Mouse (Mus musculus) E14TG2a.4 (cell line): ENCODE results near the gene Lrrc74b.

ENCODE experiments used
- CTCF ChIP-seq: conservative IDR thresholded peaks from 2 replicates; pipeline ENCODE4 v1.5.1; 2014; ENCODE audit warnings: low read length
- NANOG ChIP-seq: IDR thresholded peaks from 2 replicates; pipeline ENCODE4 v1.6.1; 2014; ENCODE audit warnings: borderline replicate concordance, low read length, mixed read lengths

- TF ChIP-seq CTCF (no peak), NANOG (no peak)
Observed at GRCm38 (mm10) chr16:17496499-17497305, 64.3 kb downstream of the Lrrc74b start.
